Mouse (Mus musculus) neural tube, embryonic 15.5 days (tissue): ENCODE data around the gene Dpep3. TPM values are rescaled to one million over a fixed set of nuclear protein-coding genes. Genes with fewer than 3 reads are reported as not detected.
A peak's percentile ranks its signal among the peaks of the same experiment; 100 is the strongest.

Experiments used
- ATAC-seq: fragments of 200-750 bp; cut with Nextera tagmentation; 2 replicates; pipeline ENCODE4 v1.8.0; 2017; ENCODE audit warnings: mild to moderate bottlenecking, moderate TSS enrichment, moderate library complexity; ENCODE audit not compliant: low FRiP score
- H3K27ac ChIP-seq: fragments of 300-500 bp; sonication (generic); replicated peaks from 2 replicates; pipeline ENCODE4 v1.5.1; 2015; ENCODE audit warnings: mild to moderate bottlenecking, inconsistent platforms
- H3K27me3 ChIP-seq: fragments of 300-500 bp; sonication (generic); replicated peaks from 2 replicates; pipeline ENCODE4 v1.6.1; 2015; ENCODE audit warnings: inconsistent platforms
- H3K36me3 ChIP-seq: fragments of 300-500 bp; sonication (generic); 2 replicates; pipeline ENCODE4 v1.6.1; 2015; ENCODE audit warnings: inconsistent platforms
- H3K4me1 ChIP-seq: fragments of 300-500 bp; sonication (generic); 2 replicates; pipeline ENCODE4 v1.6.1; 2015; ENCODE audit warnings: inconsistent platforms
- H3K4me2 ChIP-seq: fragments of 300-500 bp; sonication (generic); 2 replicates; pipeline ENCODE4 v1.6.1; 2015; ENCODE audit warnings: inconsistent platforms, mild to moderate bottlenecking, moderate library complexity
- H3K4me3 ChIP-seq: fragments of 300-500 bp; sonication (generic); replicated peaks from 2 replicates; pipeline ENCODE4 v1.5.1; 2015; ENCODE audit warnings: mild to moderate bottlenecking, inconsistent platforms
- H3K9ac ChIP-seq: fragments of 300-500 bp; sonication (generic); replicated peaks from 2 replicates; pipeline ENCODE4 v1.6.1; 2015; ENCODE audit warnings: mild to moderate bottlenecking, inconsistent platforms
- H3K9me3 ChIP-seq: fragments of 300-500 bp; sonication (generic); replicated peaks from 2 replicates; pipeline ENCODE4 v1.6.1; 2016; ENCODE audit warnings: inconsistent platforms
- WGBS: fragments of 180-500 bp; shearing (Covaris S2); methylation state at CpG from one replicate; pipeline ENCODE4 v1.1.7; 2015; ENCODE audit warnings: mixed read lengths; 5-methylcytosine and 5-hydroxymethylcytosine counted together
- polyA plus RNA-seq: library from polyadenylated mRNA; unstranded; fragments of >200 nt; fragmentation: Nextera tagmentation; extraction: Ambion mirVana; gene quantifications from 2 replicates; pipeline ENCODE4 v1.2.1, GENCODE M21; 2015

Gene Dpep3
- polyA plus RNA-seq, 1 experiment from 2014 or later, result not detected

DNA sequence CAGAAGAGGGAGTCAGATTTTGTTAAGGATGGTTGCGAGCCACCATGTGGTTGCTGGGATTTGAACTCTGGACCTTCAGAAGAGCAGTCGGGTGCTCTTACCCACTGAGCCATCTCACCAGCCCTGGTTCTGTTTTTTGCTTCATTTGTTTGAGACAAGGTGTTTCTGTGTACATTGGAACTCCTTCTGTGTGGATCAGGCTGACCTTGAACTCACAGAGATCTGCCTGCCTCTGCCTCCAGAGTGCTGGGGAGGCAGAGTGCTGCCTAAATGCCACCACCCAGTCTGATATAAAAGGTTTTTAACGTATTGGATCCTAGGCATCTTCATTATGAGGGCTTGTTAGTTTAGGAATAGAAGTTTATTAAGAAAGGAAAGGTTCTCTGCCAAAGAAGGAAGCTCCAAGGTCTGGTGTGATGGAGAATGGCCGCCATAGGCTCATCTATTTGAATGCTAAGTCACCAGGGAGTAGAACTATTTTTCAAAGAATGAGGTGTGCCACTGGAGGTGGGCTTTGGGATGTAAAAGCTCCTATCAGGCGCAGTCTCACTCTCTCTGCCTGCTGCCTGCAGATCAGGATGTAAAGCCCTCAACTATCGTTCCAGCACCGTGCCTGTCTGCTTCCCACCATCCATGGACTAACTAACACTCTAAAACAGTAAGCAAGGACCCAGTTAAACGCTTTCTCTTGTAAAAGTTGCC is 8.1 kb downstream of the Dpep3 start:
- no peaks in the 10 kb centered on the region for H3K36me3 ChIP-seq
- no peak for ATAC-seq
- 75% methylated on average over 8 of the region's 8 CpGs for WGBS

DNA sequence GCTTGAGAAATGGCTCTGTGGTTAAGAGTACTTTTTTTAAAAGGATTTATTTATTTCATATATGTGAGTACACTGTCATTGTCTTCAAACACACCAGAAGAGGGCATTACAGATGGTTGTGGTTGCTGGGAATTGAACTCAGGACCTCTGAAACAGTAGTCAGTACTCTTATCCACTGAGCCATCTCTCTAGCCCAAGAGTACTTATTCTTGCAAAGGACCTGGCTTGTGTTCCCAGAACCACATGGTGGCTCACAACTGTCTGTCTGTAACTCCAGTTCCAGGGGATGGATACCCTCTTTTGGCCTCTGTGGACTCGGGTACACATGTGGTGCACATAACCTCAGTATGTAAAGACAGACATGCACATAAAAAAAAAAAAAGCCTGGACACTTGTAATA is 9.9 kb downstream of the Dpep3 start:
- 66% methylated on average over 1 of the region's 1 CpGs for WGBS
- Histone ChIP-seq H3K9ac (no peak overlapping the region), H3K36me3 (no peaks in the 10 kb centered on the region), H3K9me3 (no peaks in the 10 kb centered on the region), H3K4me1 (peaks cover 21% of the 10 kb centered on the region), H3K27me3 (peaks cover 36% of the 10 kb centered on the region), H3K4me3 (no peak overlapping the region), H3K27ac (no peak overlapping the region), H3K4me2 (no peak overlapping the region)
- no peak for ATAC-seq

More for the DNA sequence above, 8.1 kb downstream of the Dpep3 start:
- H3K9me3 ChIP-seq, result no peaks in the 10 kb centered on the region
- H3K27ac ChIP-seq, result no peak overlapping the region
- H3K9ac ChIP-seq, result no peak overlapping the region
- no peak overlapping the region for H3K4me3 ChIP-seq
- peaks cover 4% of the 10 kb centered on the region; the same call in 1 of the 2 replicates for H3K4me1 ChIP-seq
- peaks cover 18% of the 10 kb centered on the region for H3K27me3 ChIP-seq
- H3K4me2 ChIP-seq, result no peak overlapping the region

DNA sequence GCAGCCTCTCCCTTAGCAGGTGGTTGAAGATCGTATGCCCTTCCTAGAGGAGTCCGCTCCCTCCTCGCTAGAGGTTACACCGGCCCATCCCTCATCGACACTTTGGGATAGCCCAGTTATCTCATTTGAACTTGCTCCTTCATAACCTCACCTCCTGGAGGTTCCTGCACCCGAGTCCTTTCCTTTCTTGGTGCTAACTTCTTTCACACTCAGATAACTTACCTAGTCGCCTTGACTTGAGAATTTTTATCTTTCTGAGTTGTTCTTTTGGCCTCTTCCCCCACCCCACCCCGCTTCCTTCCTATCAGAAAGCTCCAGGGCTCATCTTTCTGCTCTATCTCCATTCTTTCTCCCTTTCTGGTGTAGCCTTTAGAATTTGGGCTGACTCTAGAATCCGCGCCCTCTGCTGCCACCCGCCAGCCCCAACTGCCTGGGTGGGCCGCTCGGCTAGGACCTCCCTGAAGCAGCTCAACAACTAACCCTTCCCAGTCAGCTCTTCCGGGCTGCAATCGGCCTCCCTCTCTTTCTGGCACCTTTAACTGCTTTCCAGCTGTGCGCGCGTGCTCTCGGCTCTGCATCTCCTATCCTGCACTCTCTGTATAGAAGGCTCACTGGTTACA is 12.4 kb downstream of the Dpep3 start:
- Histone ChIP-seq H3K4me2 (peak overlapping the region; percentile 57), H3K36me3 (no peaks in the 10 kb centered on the region), H3K4me1 (peaks cover 21% of the 10 kb centered on the region), H3K9me3 (no peaks in the 10 kb centered on the region), H3K9ac (no peak overlapping the region), H3K27me3 (peaks cover 37% of the 10 kb centered on the region), H3K27ac (no peak overlapping the region), H3K4me3 (no peak overlapping the region)
- 6% methylated on average over 19 of the region's 19 CpGs for WGBS
- ATAC-seq, result no peak

DNA sequence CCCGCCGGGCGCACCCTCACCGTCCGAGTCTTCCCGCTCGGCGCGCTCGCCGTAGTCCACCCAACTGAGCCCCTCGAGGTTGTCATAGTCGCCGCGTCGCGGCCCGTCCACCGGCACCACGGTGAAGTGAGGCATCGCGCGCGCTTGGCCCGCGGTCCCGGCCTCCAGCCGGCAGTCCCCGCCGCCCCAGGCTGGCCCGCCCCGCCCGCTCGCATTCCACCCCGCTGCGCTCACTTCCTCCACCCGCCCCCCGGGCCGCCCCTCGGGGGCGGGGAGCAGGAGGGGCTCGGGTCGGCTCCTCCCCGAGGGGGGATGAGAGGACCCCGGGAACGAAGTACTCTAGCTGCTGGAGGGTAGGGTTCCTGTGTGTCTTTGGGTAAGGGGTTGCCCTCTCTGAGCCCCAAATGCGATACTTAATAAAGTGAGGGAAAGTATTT is 13.3 kb downstream of the Dpep3 start, which contains the start of gene Slc12a4:
Gene Slc12a4, minus strand, starts transcription at position 193 of the 437 bp plus-strand sequence.
- H3K27me3 ChIP-seq, result peaks cover 37% of the 10 kb centered on the region
- peaks cover 21% of the 10 kb centered on the region for H3K4me1 ChIP-seq
- peak within 1 kb of the TSS; percentile 44 for H3K4me3 ChIP-seq
- no peaks in the 10 kb centered on the region for H3K36me3 ChIP-seq
- peak within 1 kb of the TSS; percentile 57 for H3K4me2 ChIP-seq
- under 1% methylated on average over 44 of the region's 47 CpGs for WGBS
- H3K9ac ChIP-seq, result peak within 1 kb of the TSS; percentile 36
- H3K27ac ChIP-seq, result peak within 1 kb of the TSS; percentile 58; the same call in 1 of the 2 replicates
- ATAC-seq, result peak; percentile 47
- no peaks in the 10 kb centered on the region for H3K9me3 ChIP-seq

DNA sequence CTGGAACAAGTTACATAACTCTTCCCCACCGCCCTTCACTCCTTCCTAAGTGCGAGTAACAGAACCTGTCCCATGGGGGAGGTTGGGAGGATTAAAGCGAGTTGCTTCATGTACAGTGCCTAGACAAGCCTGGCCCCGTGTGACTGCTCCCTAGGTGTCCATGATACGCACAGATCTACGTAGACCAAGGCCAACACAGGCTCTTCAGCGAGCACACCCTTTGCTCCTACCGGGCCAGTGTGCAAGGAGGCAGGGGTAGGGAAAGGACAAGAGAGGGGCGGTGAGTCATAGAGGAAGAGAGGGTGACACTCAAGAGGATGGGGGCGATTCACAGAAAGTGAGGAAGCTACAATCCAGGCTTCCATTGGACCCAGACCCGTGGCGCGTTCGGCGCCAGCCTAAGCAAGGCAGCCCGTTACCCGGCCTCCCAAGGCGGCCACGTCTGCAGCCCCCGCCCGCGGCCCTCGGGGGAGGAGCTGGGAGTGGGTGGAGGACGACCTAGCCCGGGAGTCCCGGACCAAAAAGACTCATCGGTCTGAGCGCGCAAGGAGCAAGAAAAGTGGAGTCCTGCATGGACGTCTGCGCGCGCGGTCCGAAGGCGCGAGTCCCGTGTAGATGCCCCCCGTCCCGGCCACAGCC is 13.8 kb downstream of the Dpep3 start:
- Histone ChIP-seq H3K4me3 (peak overlapping the region; percentile 44), H3K36me3 (no peaks in the 10 kb centered on the region), H3K27ac (peak overlapping the region; percentile 58; the same call in 1 of the 2 replicates), H3K27me3 (peaks cover 37% of the 10 kb centered on the region), H3K9ac (peak overlapping the region; percentile 36), H3K4me1 (peaks cover 21% of the 10 kb centered on the region), H3K9me3 (no peaks in the 10 kb centered on the region), H3K4me2 (peak overlapping the region; percentile 57)
- ATAC-seq, result peak; percentile 66
- 1% methylated on average over 40 of the region's 40 CpGs for WGBS

DNA sequence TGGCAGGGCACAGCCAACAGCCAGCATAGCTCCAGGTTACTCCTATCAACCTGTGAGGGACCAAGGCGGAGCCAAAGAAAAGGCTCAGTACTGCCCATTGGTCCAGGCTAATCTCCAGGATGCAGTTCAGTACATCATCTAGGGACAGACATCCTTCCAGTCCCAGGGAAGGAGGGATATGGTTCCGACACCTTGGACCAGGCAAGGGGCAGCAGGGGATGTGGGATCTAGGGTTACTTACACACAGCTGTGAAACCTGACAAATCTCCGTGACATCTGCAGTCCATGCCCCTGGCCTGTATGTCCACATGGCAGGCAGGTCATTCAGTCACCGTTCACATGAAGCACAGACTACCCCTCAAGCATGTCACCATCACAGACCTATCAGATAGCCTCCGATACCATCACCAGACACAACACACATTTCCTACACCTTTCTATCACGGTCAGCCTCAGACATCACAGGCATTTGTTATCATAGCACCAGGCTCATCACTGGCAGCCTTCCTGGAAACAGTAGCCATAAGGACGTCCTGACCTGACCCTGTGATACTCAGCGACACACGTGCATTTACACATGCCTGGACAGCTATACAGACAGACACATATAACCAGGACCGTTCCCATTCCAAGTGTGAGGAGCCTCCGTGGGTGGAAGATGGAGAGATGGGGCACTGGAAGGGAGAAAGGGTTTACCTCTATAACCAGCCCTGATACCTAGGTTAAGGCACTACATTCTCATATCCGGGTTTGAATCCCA is 14.5 kb downstream of the Dpep3 start:
- no peak for ATAC-seq
- Histone ChIP-seq H3K9me3 (no peaks in the 10 kb centered on the region), H3K4me1 (peaks cover 21% of the 10 kb centered on the region), H3K36me3 (no peaks in the 10 kb centered on the region), H3K9ac (no peak overlapping the region), H3K4me3 (peak overlapping the region; percentile 44), H3K27ac (no peak overlapping the region), H3K4me2 (peak overlapping the region; percentile 57), H3K27me3 (peaks cover 37% of the 10 kb centered on the region)
- 73% methylated on average over 12 of the region's 12 CpGs for WGBS

DNA sequence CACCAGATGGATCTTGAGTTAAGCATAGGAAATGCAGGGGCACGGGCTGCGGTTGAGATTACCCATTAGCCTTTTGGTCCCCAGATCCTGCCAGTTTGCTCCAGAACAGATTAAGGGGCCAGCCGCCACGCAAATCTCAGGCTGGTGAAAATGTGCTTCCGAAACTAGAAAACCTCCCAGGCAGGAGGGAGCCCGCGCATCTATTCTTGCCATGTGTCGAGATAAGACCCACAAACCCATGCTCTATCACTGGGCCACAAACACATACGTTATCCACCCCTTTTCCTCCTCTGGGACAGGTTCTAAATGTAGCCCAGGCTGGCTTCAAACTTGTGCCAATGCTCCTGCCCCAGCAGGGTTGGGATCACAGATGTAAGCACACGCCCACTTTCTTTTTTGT is 17.7 kb downstream of the Dpep3 start:
- no peak for ATAC-seq
- WGBS, result 89% methylated on average over 10 of the region's 10 CpGs
- H3K4me1 ChIP-seq, result peaks cover 20% of the 10 kb centered on the region
- H3K9me3 ChIP-seq, result no peaks in the 10 kb centered on the region
- H3K4me3 ChIP-seq, result no peak overlapping the region
- H3K4me2 ChIP-seq, result no peak overlapping the region
- no peaks in the 10 kb centered on the region for H3K36me3 ChIP-seq
- H3K9ac ChIP-seq, result no peak overlapping the region
- H3K27me3 ChIP-seq, result peaks cover 22% of the 10 kb centered on the region
- no peak overlapping the region for H3K27ac ChIP-seq

DNA sequence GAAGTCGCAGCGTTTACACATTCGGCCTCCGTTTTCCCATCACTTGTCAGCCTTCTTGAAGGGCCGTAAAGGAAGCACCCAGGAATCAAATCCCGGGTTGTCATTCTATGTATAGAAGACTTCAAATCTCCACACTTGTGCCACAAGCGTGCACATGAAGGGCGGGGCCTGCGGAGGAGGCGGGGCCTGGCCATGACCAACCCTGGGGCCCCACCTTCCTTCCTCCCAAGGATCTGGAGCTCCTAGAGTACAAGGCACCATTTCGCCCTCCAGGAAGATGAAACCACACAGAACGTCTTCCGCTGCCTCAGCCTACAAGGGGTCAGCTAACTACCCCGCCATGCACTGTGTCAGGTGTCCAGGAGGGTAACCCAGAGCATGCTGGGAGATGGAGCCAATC is 18.1 kb downstream of the Dpep3 start:
- Histone ChIP-seq H3K4me1 (peaks cover 20% of the 10 kb centered on the region), H3K9ac (no peak overlapping the region), H3K4me3 (no peak overlapping the region), H3K36me3 (no peaks in the 10 kb centered on the region), H3K4me2 (no peak overlapping the region), H3K27me3 (peaks cover 19% of the 10 kb centered on the region), H3K27ac (no peak overlapping the region), H3K9me3 (no peaks in the 10 kb centered on the region)
- no peak for ATAC-seq
- WGBS, result 83% methylated on average over 14 of the region's 14 CpGs

DNA sequence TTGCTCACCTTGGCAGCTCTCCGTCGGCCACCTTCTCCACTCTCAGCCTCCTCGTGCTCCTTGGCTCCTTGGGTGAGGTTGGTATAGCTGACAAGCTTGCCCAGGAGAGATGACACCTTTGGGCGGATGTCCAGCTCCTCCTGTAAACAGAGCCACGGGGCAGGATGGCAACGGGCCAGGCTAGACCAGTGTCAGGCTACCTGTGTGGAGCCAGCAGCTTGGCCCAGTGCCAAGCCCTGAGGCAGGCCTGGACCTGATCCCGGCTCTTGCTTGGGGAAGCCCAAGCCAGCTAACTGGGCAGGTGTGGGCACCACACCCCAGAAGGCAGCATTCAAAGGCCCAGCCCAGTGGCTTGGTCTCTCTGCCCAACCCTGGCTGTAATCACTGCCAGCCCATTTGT is 19.9 kb downstream of the Dpep3 start:
- H3K36me3 ChIP-seq, result no peaks in the 10 kb centered on the region
- no peak for ATAC-seq
- 0 out of 2 replicates have a peak, but pooled peaks cover 3% of the 10 kb centered on the region for H3K4me1 ChIP-seq
- H3K4me2 ChIP-seq, result no peak overlapping the region
- no peak overlapping the region for H3K9ac ChIP-seq
- H3K4me3 ChIP-seq, result no peak overlapping the region
- 85% methylated on average over 7 of the region's 7 CpGs for WGBS
- peaks cover 1% of the 10 kb centered on the region for H3K27me3 ChIP-seq
- H3K9me3 ChIP-seq, result no peaks in the 10 kb centered on the region
- no peak overlapping the region for H3K27ac ChIP-seq

DNA sequence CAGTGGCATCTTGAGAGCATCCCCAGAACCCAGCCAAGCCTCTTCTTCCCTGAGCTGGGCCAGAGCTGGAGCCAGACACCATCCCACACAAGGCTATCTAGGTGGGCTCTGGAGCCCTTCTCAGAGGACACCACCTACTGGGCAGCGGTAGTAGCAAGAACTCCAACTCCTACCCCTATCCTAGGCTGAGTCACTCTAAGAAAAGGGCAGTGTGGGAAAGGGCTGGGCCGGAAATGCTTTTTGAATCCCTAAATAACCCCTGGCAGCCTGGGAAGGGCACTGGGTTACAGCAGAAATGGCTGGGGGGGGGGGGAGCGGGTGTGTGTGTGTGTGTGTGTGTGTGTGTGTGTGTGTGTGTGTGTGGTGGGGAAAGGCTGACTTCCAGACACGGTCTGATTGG is 21.4 kb downstream of the Dpep3 start:
- H3K9me3 ChIP-seq, result no peaks in the 10 kb centered on the region
- ATAC-seq, result no peak
- H3K27me3 ChIP-seq, result no peaks in the 10 kb centered on the region
- H3K4me1 ChIP-seq, result 0 out of 2 replicates have a peak, but pooled peaks cover 3% of the 10 kb centered on the region
- no peak overlapping the region for H3K4me2 ChIP-seq
- 78% methylated on average over 3 of the region's 4 CpGs for WGBS
- H3K9ac ChIP-seq, result no peak overlapping the region
- H3K4me3 ChIP-seq, result no peak overlapping the region
- no peak overlapping the region for H3K27ac ChIP-seq
- no peaks in the 10 kb centered on the region for H3K36me3 ChIP-seq

DNA sequence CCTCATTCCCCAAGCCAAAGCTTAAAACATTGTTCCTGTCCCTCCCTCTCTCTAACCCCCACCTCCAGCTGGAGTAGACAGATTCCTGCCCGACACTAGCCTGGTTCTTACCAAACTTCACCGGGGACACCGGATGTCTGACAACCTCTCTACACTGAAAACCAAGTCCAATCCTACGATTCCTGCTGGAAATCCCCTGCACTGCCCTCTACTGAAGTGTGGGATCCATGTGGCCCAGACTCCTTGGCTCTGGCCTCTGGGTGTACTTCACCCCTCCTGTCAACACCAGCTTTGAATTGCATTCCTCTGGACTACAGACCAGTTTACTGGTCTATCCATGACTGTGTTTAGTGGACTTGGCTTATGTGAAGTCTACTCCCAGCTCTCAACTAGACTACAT is 22.7 kb downstream of the Dpep3 start:
- no peaks in the 10 kb centered on the region for H3K36me3 ChIP-seq
- no peaks in the 10 kb centered on the region for H3K9me3 ChIP-seq
- H3K9ac ChIP-seq, result no peak overlapping the region
- H3K4me3 ChIP-seq, result no peak overlapping the region
- WGBS, result 92% methylated on average over 4 of the region's 4 CpGs
- no peak overlapping the region for H3K27ac ChIP-seq
- 0 out of 2 replicates have a peak, but pooled peaks cover 4% of the 10 kb centered on the region for H3K4me1 ChIP-seq
- no peak for ATAC-seq
- H3K4me2 ChIP-seq, result no peak overlapping the region
- H3K27me3 ChIP-seq, result no peaks in the 10 kb centered on the region
